Mouse (Mus musculus) intestine, embryonic 15.5 days (tissue): ENCODE results near the gene Etv2. TPM values are rescaled to one million over a fixed set of nuclear protein-coding genes. Genes with fewer than 3 reads are reported as not detected.
A peak's percentile ranks its signal among the peaks of the same experiment; 100 is the strongest.

Experiments used
- ATAC-seq: fragments of 200-750 bp; cut with Nextera tagmentation; 2 replicates; pipeline ENCODE4 v1.8.0; 2017; ENCODE audit warnings: moderate TSS enrichment, moderate library complexity
- H3K27ac ChIP-seq: fragments of 300-500 bp; sonication (generic); 2 replicates; pipeline ENCODE4 v1.5.1; 2015; ENCODE audit warnings: mild to moderate bottlenecking, inconsistent platforms
- H3K27me3 ChIP-seq: fragments of 300-500 bp; sonication (generic); replicated peaks from 2 replicates; pipeline ENCODE4 v1.6.1; 2015; ENCODE audit warnings: inconsistent platforms
- H3K36me3 ChIP-seq: fragments of 300-500 bp; sonication (generic); 2 replicates; pipeline ENCODE4 v1.6.1; 2015; ENCODE audit warnings: inconsistent platforms
- H3K4me1 ChIP-seq: fragments of 300-500 bp; sonication (generic); replicated peaks from 2 replicates; pipeline ENCODE4 v1.6.1; 2015; ENCODE audit warnings: inconsistent platforms
- H3K4me2 ChIP-seq: fragments of 300-500 bp; sonication (generic); replicated peaks from 2 replicates; pipeline ENCODE4 v1.6.1; 2015; ENCODE audit warnings: mild to moderate bottlenecking, inconsistent platforms
- H3K4me3 ChIP-seq: fragments of 300-500 bp; sonication (generic); replicated peaks from 2 replicates; pipeline ENCODE4 v1.5.1; 2015; ENCODE audit warnings: inconsistent platforms
- H3K9ac ChIP-seq: fragments of 300-500 bp; sonication (generic); 2 replicates; pipeline ENCODE4 v1.6.1; 2015; ENCODE audit warnings: inconsistent platforms
- H3K9me3 ChIP-seq: fragments of 300-500 bp; sonication (generic); 2 replicates; pipeline ENCODE4 v1.6.1; 2016; ENCODE audit warnings: inconsistent platforms
- WGBS: fragments of 180-500 bp; shearing (Covaris S2); methylation state at CpG from one replicate; pipeline ENCODE4 v1.1.7; 2015; 5-methylcytosine and 5-hydroxymethylcytosine counted together
- polyA plus RNA-seq: library from polyadenylated mRNA; unstranded; fragments of >200 nt; fragmentation: Nextera tagmentation; extraction: Ambion mirVana; gene quantifications from 2 replicates; pipeline ENCODE4 v1.2.1, GENCODE M21; 2015

The Etv2 gene
- not detected in 2 replicates for polyA plus RNA-seq

GRCm38 (mm10) chr7:30635752-30636151 is at the start of gene Etv2:
Gene Etv2 (minus strand): TSS chr7:30635852.
- no peak within 1 kb of the TSS for H3K27ac ChIP-seq
- ATAC-seq, result no peak
- peak within 1 kb of the TSS; percentile 48 for H3K4me2 ChIP-seq
- no peak within 1 kb of the TSS for H3K9ac ChIP-seq
- WGBS, result 4% methylated on average over 5 of the region's 5 CpGs
- H3K4me3 ChIP-seq, result peak within 1 kb of the TSS; percentile 6; the same call in 1 of the 2 replicates
- H3K4me1 ChIP-seq, result peaks cover 7% of the 10 kb centered on the region
- H3K27me3 ChIP-seq, result peaks cover 48% of the 10 kb centered on the region
- no peaks in the 10 kb centered on the region for H3K9me3 ChIP-seq
- H3K36me3 ChIP-seq, result no peaks in the 10 kb centered on the region

- H3K36me3 ChIP-seq, result no peaks in the 10 kb centered on the region
- 74% methylated on average over 2 of the region's 2 CpGs for WGBS
- no peaks in the 10 kb centered on the region for H3K9me3 ChIP-seq
- no peak overlapping the region for H3K4me3 ChIP-seq
- H3K4me1 ChIP-seq, result no peaks in the 10 kb centered on the region
- H3K27me3 ChIP-seq, result 0 out of 2 replicates have a peak, but pooled peaks cover 3% of the 10 kb centered on the region
- no peak overlapping the region for H3K9ac ChIP-seq
- H3K4me2 ChIP-seq, result no peak overlapping the region
- no peak for ATAC-seq
- H3K27ac ChIP-seq, result no peak overlapping the region
Measured at GRCm38 (mm10) chr7:30683425-30683824, 47.8 kb upstream of the Etv2 start.

GRCm38 (mm10) chr7:30681897-30682296 is 46.2 kb upstream of the Etv2 start:
- Histone ChIP-seq H3K27ac (no peak overlapping the region), H3K4me2 (no peak overlapping the region), H3K4me3 (no peak overlapping the region), H3K36me3 (no peaks in the 10 kb centered on the region), H3K27me3 (no peaks in the 10 kb centered on the region), H3K9me3 (no peaks in the 10 kb centered on the region), H3K9ac (no peak overlapping the region), H3K4me1 (no peaks in the 10 kb centered on the region)
- no peak for ATAC-seq
- 67% methylated on average over 5 of the region's 5 CpGs for WGBS

GRCm38 (mm10) chr7:30678263-30678975 is 42.8 kb upstream of the Etv2 start:
- Histone ChIP-seq H3K27ac (no peak overlapping the region), H3K27me3 (no peaks in the 10 kb centered on the region), H3K4me1 (no peaks in the 10 kb centered on the region), H3K4me2 (no peak overlapping the region), H3K36me3 (no peaks in the 10 kb centered on the region), H3K9ac (no peak overlapping the region), H3K9me3 (no peaks in the 10 kb centered on the region), H3K4me3 (no peak overlapping the region)
- WGBS, result 61% methylated on average over 5 of the region's 5 CpGs
- no peak for ATAC-seq

GRCm38 (mm10) chr7:30671480-30671879 is 35.8 kb upstream of the Etv2 start, which contains the start of gene Pmis2:
Gene Pmis2 (minus strand): TSS chr7:30671605.
- H3K4me2 ChIP-seq, result no peak within 1 kb of the TSS
- no peak within 1 kb of the TSS for H3K9ac ChIP-seq
- H3K36me3 ChIP-seq, result no peaks in the 10 kb centered on the region
- no peak within 1 kb of the TSS for H3K27ac ChIP-seq
- ATAC-seq, result no peak
- WGBS, result 72% methylated on average over 9 of the region's 9 CpGs
- no peaks in the 10 kb centered on the region for H3K4me1 ChIP-seq
- H3K4me3 ChIP-seq, result no peak within 1 kb of the TSS
- no peaks in the 10 kb centered on the region for H3K9me3 ChIP-seq
- H3K27me3 ChIP-seq, result no peaks in the 10 kb centered on the region

GRCm38 (mm10) chr7:30669229-30669628 is 33.6 kb upstream of the Etv2 start:
- Histone ChIP-seq H3K27me3 (no peaks in the 10 kb centered on the region), H3K9me3 (no peaks in the 10 kb centered on the region), H3K4me2 (no peak overlapping the region), H3K4me1 (peaks cover 5% of the 10 kb centered on the region), H3K36me3 (no peaks in the 10 kb centered on the region), H3K4me3 (no peak overlapping the region), H3K27ac (no peak overlapping the region), H3K9ac (no peak overlapping the region)
- no peak for ATAC-seq
- 37% methylated on average over 3 of the region's 3 CpGs for WGBS

- peak; percentile 54 for ATAC-seq
- Histone ChIP-seq H3K4me1 (peaks cover 5% of the 10 kb centered on the region), H3K4me2 (peak overlapping the region; percentile 85), H3K9me3 (no peaks in the 10 kb centered on the region), H3K27ac (no peak overlapping the region), H3K9ac (peak overlapping the region; percentile 82), H3K36me3 (peaks cover 7% of the 10 kb centered on the region; the same call in 1 of the 2 replicates), H3K27me3 (no peaks in the 10 kb centered on the region), H3K4me3 (peak overlapping the region; percentile 77)
- 5% methylated on average over 11 of the region's 11 CpGs for WGBS
Measured at GRCm38 (mm10) chr7:30665321-30665720, 29.7 kb upstream of the Etv2 start.

- peak within 1 kb of the TSS; percentile 77 for H3K4me3 ChIP-seq
- peak within 1 kb of the TSS; percentile 82 for H3K9ac ChIP-seq
- H3K27me3 ChIP-seq, result no peaks in the 10 kb centered on the region
- H3K36me3 ChIP-seq, result peaks cover 11% of the 10 kb centered on the region; the same call in 1 of the 2 replicates
- under 1% methylated on average over 34 of the region's 34 CpGs for WGBS
- H3K27ac ChIP-seq, result no peak within 1 kb of the TSS
- H3K9me3 ChIP-seq, result no peaks in the 10 kb centered on the region
- peaks cover 5% of the 10 kb centered on the region for H3K4me1 ChIP-seq
- H3K4me2 ChIP-seq, result peak within 1 kb of the TSS; percentile 85
- peak; percentile 94 for ATAC-seq
Measured at GRCm38 (mm10) chr7:30664529-30665200, 29.0 kb upstream of the Etv2 start, which contains the start of gene Haus5. Gene Haus5 (minus strand): TSS chr7:30664994.

GRCm38 (mm10) chr7:30649591-30650540 is 14.2 kb upstream of the Etv2 start, which contains the start of gene Rbm42:
Gene Rbm42 (minus strand): TSS chr7:30650317.
- ATAC-seq, result peak; percentile 100
- peak within 1 kb of the TSS; percentile 98 for H3K9ac ChIP-seq
- H3K4me1 ChIP-seq, result peaks cover 5% of the 10 kb centered on the region
- H3K9me3 ChIP-seq, result no peaks in the 10 kb centered on the region
- H3K36me3 ChIP-seq, result peaks cover 25% of the 10 kb centered on the region
- H3K4me3 ChIP-seq, result peak within 1 kb of the TSS; percentile 89
- H3K27me3 ChIP-seq, result no peaks in the 10 kb centered on the region
- WGBS, result 1% methylated on average over 59 of the region's 59 CpGs
- peak within 1 kb of the TSS; percentile 64; the same call in 1 of the 2 replicates for H3K27ac ChIP-seq
- H3K4me2 ChIP-seq, result peak within 1 kb of the TSS; percentile 87

- Histone ChIP-seq H3K9me3 (no peaks in the 10 kb centered on the region), H3K27me3 (peaks cover 25% of the 10 kb centered on the region), H3K4me3 (no peak overlapping the region), H3K36me3 (peaks cover 21% of the 10 kb centered on the region), H3K9ac (no peak overlapping the region), H3K4me1 (peaks cover 7% of the 10 kb centered on the region), H3K4me2 (no peak overlapping the region), H3K27ac (no peak overlapping the region)
- ATAC-seq, result no peak
- WGBS, result 13% methylated on average over 4 of the region's 4 CpGs
Measured at GRCm38 (mm10) chr7:30639083-30639482, 3.4 kb upstream of the Etv2 start.

GRCm38 (mm10) chr7:30636395-30636794 is 743 bp upstream of the Etv2 start:
- no peak for ATAC-seq
- no peak overlapping the region for H3K27ac ChIP-seq
- no peak overlapping the region for H3K9ac ChIP-seq
- peaks cover 7% of the 10 kb centered on the region for H3K4me1 ChIP-seq
- no peaks in the 10 kb centered on the region for H3K9me3 ChIP-seq
- no peak overlapping the region for H3K4me2 ChIP-seq
- WGBS, result 26% methylated on average over 11 of the region's 11 CpGs
- H3K27me3 ChIP-seq, result peaks cover 48% of the 10 kb centered on the region
- H3K36me3 ChIP-seq, result 0 out of 2 replicates have a peak, but pooled peaks cover 6% of the 10 kb centered on the region
- H3K4me3 ChIP-seq, result no peak overlapping the region
